Mouse (Mus musculus) limb, embryonic 11.5 days (tissue): Measurements from ENCODE around the gene BC067074. TPM values are rescaled to one million over a fixed set of nuclear protein-coding genes. Genes with fewer than 3 reads are reported as not detected.
A peak's percentile ranks its signal among the peaks of the same experiment; 100 is the strongest.
"Not testable (repeated sequence)": the region's sequence is repeated elsewhere in the genome, so short reads cannot be mapped to it uniquely, and the experiment has no call there.

Source experiments
- ATAC-seq: fragments of 200-750 bp; cut with Nextera tagmentation; 2 replicates; pipeline ENCODE4 v1.8.0; 2017; ENCODE audit warnings: low read depth; ENCODE audit not compliant: insufficient number of reproducible peaks, low FRiP score, low TSS enrichment
- DNase-seq: peaks from one replicate; pipeline ENCODE4 v3.0.0-alpha.2; 2015; ENCODE audit warnings: low spot score
- H3K27ac ChIP-seq: fragments of 300-500 bp; sonication (generic); replicated peaks from 2 replicates; pipeline ENCODE4 v1.5.1; 2014; ENCODE audit warnings: low read depth, mild to moderate bottlenecking, low read length
- H3K27me3 ChIP-seq: fragments of 300-500 bp; sonication (generic); 2 replicates; pipeline ENCODE4 v1.6.1; 2014; ENCODE audit warnings: mild to moderate bottlenecking, low read length, mixed read lengths; ENCODE audit not compliant: control insufficient read depth, insufficient read depth
- H3K36me3 ChIP-seq: fragments of 300-500 bp; sonication (generic); 2 replicates; pipeline ENCODE4 v1.6.1; 2014; ENCODE audit warnings: mild to moderate bottlenecking, low read length, moderate library complexity, mixed read lengths; ENCODE audit not compliant: control insufficient read depth, insufficient read depth
- H3K4me1 ChIP-seq: fragments of 300-500 bp; sonication (generic); 2 replicates; pipeline ENCODE4 v1.6.1; 2014; ENCODE audit warnings: low read length, mixed read lengths; ENCODE audit not compliant: control insufficient read depth, insufficient read depth
- H3K4me2 ChIP-seq: fragments of 300-500 bp; sonication (generic); 2 replicates; pipeline ENCODE4 v1.6.1; 2014; ENCODE audit warnings: low read depth, mild to moderate bottlenecking, moderate library complexity; ENCODE audit not compliant: severe bottlenecking
- H3K4me3 ChIP-seq: fragments of 300-500 bp; sonication (generic); 2 replicates; pipeline ENCODE4 v1.5.1; 2014; ENCODE audit warnings: low read depth, low read length
- H3K9ac ChIP-seq: fragments of 300-500 bp; sonication (generic); 2 replicates; pipeline ENCODE4 v1.6.1; 2014; ENCODE audit warnings: mild to moderate bottlenecking, low read length
- H3K9me3 ChIP-seq: fragments of 300-500 bp; sonication (generic); 2 replicates; pipeline ENCODE4 v1.6.1; 2016; ENCODE audit warnings: low read length; ENCODE audit not compliant: control insufficient read depth
- WGBS: fragments of 180-500 bp; shearing (Covaris S2); extraction: QIAGEN DNeasy Blood & Tissue Kit; methylation state at CpG from one replicate; pipeline ENCODE4 v1.1.7; 2014; 5-methylcytosine and 5-hydroxymethylcytosine counted together
- polyA plus RNA-seq: library from polyadenylated mRNA; unstranded; fragments of >200 nt; fragmentation: Nextera tagmentation; extraction: Ambion mirVana; gene quantifications from 2 replicates; pipeline ENCODE4 v1.2.1, GENCODE M21; 2014

The BC067074 gene
- polyA plus RNA-seq, 1 experiment from 2014 or later: 7.1 TPM

- peak; percentile 65; the same call in 1 of the 2 replicates for ATAC-seq
- H3K27ac ChIP-seq: no peak overlapping the region
These were observed 80.5 kb downstream of the BC067074 start for GRCm38 (mm10) chr13:113373291-113374083.

GRCm38 (mm10) chr13:113374084-113374405, 81.1 kb downstream of the BC067074 start:
- ATAC-seq: 0 out of 2 replicates have a peak, but pooled peaks have one; percentile 39

More at GRCm38 (mm10) chr13:113373291-113374083, 80.5 kb downstream of the BC067074 start:
- H3K9ac ChIP-seq: no peak overlapping the region
- no peaks in the 10 kb centered on the region for H3K27me3 ChIP-seq
- no peak overlapping the region for H3K4me2 ChIP-seq
- 75% methylated on average over 12 of the region's 12 CpGs for WGBS
- H3K9me3 ChIP-seq: no peaks in the 10 kb centered on the region
- no peak overlapping the region for H3K4me3 ChIP-seq
- no peaks in the 10 kb centered on the region for H3K36me3 ChIP-seq
- no peak for DNase-seq
- H3K4me1 ChIP-seq: no peaks in the 10 kb centered on the region

GRCm38 (mm10) chr13:113377631-113378030, 84.7 kb downstream of the BC067074 start:
- Histone ChIP-seq H3K27ac (no peak overlapping the region), H3K4me1 (no peaks in the 10 kb centered on the region), H3K9me3 (no peaks in the 10 kb centered on the region), H3K27me3 (no peaks in the 10 kb centered on the region), H3K9ac (no peak overlapping the region), H3K4me3 (no peak overlapping the region), H3K4me2 (no peak overlapping the region), H3K36me3 (no peaks in the 10 kb centered on the region)
- DNase-seq: no peak
- ATAC-seq: no peak
- 84% methylated on average over 7 of the region's 7 CpGs for WGBS

More at GRCm38 (mm10) chr13:113374084-113374405, 81.1 kb downstream of the BC067074 start:
- no peaks in the 10 kb centered on the region for H3K27me3 ChIP-seq
- H3K36me3 ChIP-seq: no peaks in the 10 kb centered on the region
- H3K9ac ChIP-seq: no peak overlapping the region
- DNase-seq: peak; percentile 42
- H3K4me1 ChIP-seq: no peaks in the 10 kb centered on the region
- H3K9me3 ChIP-seq: no peaks in the 10 kb centered on the region
- H3K4me3 ChIP-seq: no peak overlapping the region
- H3K27ac ChIP-seq: no peak overlapping the region
- 13% methylated on average over 2 of the region's 2 CpGs for WGBS
- no peak overlapping the region for H3K4me2 ChIP-seq

GRCm38 (mm10) chr13:113378980-113379410, 86.0 kb downstream of the BC067074 start:
- no peaks in the 10 kb centered on the region for H3K9me3 ChIP-seq
- no peaks in the 10 kb centered on the region for H3K27me3 ChIP-seq
- no peaks in the 10 kb centered on the region for H3K36me3 ChIP-seq
- H3K4me3 ChIP-seq: no peak overlapping the region
- H3K4me1 ChIP-seq: no peaks in the 10 kb centered on the region
- DNase-seq (no peak), ATAC-seq (no peak)
- no peak overlapping the region for H3K9ac ChIP-seq
- H3K27ac ChIP-seq: no peak overlapping the region
- WGBS: 85% methylated on average over 8 of the region's 8 CpGs
- H3K4me2 ChIP-seq: no peak overlapping the region

GRCm38 (mm10) chr13:113379766-113380309, 86.9 kb downstream of the BC067074 start:
- ATAC-seq: no peak
- no peak overlapping the region for H3K27ac ChIP-seq
- H3K27me3 ChIP-seq: no peaks in the 10 kb centered on the region
- H3K4me2 ChIP-seq: no peak overlapping the region
- WGBS: 67% methylated on average over 6 of the region's 6 CpGs
- H3K4me1 ChIP-seq: no peaks in the 10 kb centered on the region
- no peaks in the 10 kb centered on the region for H3K36me3 ChIP-seq
- no peak overlapping the region for H3K9ac ChIP-seq
- H3K9me3 ChIP-seq: no peaks in the 10 kb centered on the region
- no peak for DNase-seq
- no peak overlapping the region for H3K4me3 ChIP-seq

- 96% methylated on average over 1 of the region's 1 CpGs for WGBS
- H3K27me3 ChIP-seq: no peaks in the 10 kb centered on the region
- H3K4me1 ChIP-seq: no peaks in the 10 kb centered on the region
- no peak overlapping the region for H3K4me2 ChIP-seq
- H3K27ac ChIP-seq: no peak overlapping the region
- H3K9me3 ChIP-seq: no peaks in the 10 kb centered on the region
- DNase-seq (no peak), ATAC-seq (no peak)
- no peaks in the 10 kb centered on the region for H3K36me3 ChIP-seq
- H3K4me3 ChIP-seq: no peak overlapping the region
- H3K9ac ChIP-seq: no peak overlapping the region
These were observed 88.8 kb downstream of the BC067074 start for GRCm38 (mm10) chr13:113381710-113382109.

GRCm38 (mm10) chr13:113382201-113382600, 89.2 kb downstream of the BC067074 start:
- ATAC-seq (no peak), DNase-seq (no peak)
- no peak overlapping the region for H3K27ac ChIP-seq
- H3K4me2 ChIP-seq: no peak overlapping the region
- H3K9me3 ChIP-seq: no peaks in the 10 kb centered on the region
- no peaks in the 10 kb centered on the region for H3K36me3 ChIP-seq
- H3K27me3 ChIP-seq: no peaks in the 10 kb centered on the region
- H3K9ac ChIP-seq: no peak overlapping the region
- H3K4me1 ChIP-seq: no peaks in the 10 kb centered on the region
- H3K4me3 ChIP-seq: no peak overlapping the region
- WGBS: 81% methylated on average over 2 of the region's 2 CpGs

GRCm38 (mm10) chr13:113382770-113383169, 89.8 kb downstream of the BC067074 start:
- H3K4me3 ChIP-seq, H3K9me3 ChIP-seq, H3K4me1 ChIP-seq, ATAC-seq, H3K9ac ChIP-seq, H3K36me3 ChIP-seq, DNase-seq, H3K4me2 ChIP-seq, H3K27me3 ChIP-seq, H3K27ac ChIP-seq: not testable (repeated sequence)
